Mouse (Mus musculus): ENCODE data around the gene Fhod1. TPM values are rescaled to one million over a fixed set of nuclear protein-coding genes. Genes with fewer than 3 reads are reported as not detected.

Gene Fhod1
- total and polyA plus RNA-seq, 3 experiments: 0.81 to 8.1 (median 3.1) TPM

DNA sequence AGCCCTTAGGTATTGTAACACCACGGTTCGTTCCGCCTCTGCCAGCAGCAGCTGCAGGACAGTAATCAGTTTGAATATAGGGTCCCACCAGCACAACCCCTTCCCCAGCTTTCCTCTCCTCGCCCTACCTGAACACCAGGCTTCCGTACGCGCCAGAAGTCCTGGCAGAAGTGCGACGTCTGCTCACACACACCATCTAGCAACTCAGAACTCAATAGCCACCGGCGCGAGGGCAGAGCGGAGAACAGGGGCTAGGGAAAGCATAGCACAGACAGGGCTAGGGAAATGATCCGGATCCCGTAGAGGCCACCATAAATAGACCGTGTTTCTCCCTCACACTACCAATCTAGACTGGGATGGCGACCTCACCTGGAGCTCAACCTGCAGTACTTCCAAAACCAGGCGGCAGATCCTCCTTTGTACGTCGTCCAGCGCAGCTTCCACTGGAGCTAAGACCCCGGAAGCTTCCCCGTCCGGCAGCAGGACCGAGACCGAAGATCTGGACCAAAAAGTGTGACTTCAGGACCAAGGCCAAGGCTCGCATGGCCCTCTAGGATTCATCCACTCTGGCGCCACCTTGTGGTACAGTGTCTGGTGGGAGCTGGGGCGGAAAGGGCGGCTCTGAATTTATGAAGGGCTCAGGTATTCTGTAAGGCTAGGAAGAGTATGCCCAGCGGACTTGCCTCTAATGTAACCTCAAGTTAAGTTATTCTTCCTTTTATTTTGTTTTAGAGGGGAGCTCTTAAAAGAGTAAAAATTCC, 57.0 kb downstream of the Fhod1 start (continued):
- TF ChIP-seq ELF1 (IDR thresholded peaks at IDR 0.05; ENCODE audit: low read depth, low read length): 0 out of 2 replicates have a peak, but pooled peaks have one; percentile 8
- TF ChIP-seq ETS1 (conservative IDR thresholded peaks at IDR 0.05; ENCODE audit: low read depth, low read length): no peak
- no peak for TF ChIP-seq TBP (conservative IDR thresholded peaks at IDR 0.05; ENCODE audit: low read depth, low read length)
- no peak for TF ChIP-seq CHD2 (IDR thresholded peaks at IDR 0.05; ENCODE audit: low read length)
- TF ChIP-seq KAT2A (IDR thresholded peaks at IDR 0.05; ENCODE audit: insufficient replicate concordance, low read length): no peak
- no peak for TF ChIP-seq E2F4 (IDR thresholded peaks at IDR 0.05; ENCODE audit: insufficient replicate concordance, low read depth, low read length)
- TF ChIP-seq POLR2AphosphoS2 (IDR thresholded peaks at IDR 0.05; ENCODE audit: low read depth, low read length): no peak
- TF ChIP-seq HCFC1 (IDR thresholded peaks at IDR 0.05; ENCODE audit: low read depth, low read length): no peak
- peak; percentile 77 for TF ChIP-seq SMC3 (IDR thresholded peaks at IDR 0.05; ENCODE audit: low read depth, low read length)
- no peak for TF ChIP-seq ZMIZ1 (IDR thresholded peaks at IDR 0.05; ENCODE audit: low read depth, low read length)
- TF ChIP-seq MXI1 (IDR thresholded peaks at IDR 0.05; ENCODE audit: low read depth, low read length): peak; percentile 91
- no peak for TF ChIP-seq USF2 (conservative IDR thresholded peaks at IDR 0.05; ENCODE audit: low read depth, low read length)
- no peak for TF ChIP-seq CHD1 (IDR thresholded peaks at IDR 0.05; ENCODE audit: low read depth, low read length)
- TF ChIP-seq MAX (IDR thresholded peaks at IDR 0.05; ENCODE audit: low read length): 0 out of 2 replicates have a peak, but pooled peaks have one; percentile 16
- TF ChIP-seq ZNF384 (IDR thresholded peaks at IDR 0.05; ENCODE audit: low read depth, low read length): no peak

DNA sequence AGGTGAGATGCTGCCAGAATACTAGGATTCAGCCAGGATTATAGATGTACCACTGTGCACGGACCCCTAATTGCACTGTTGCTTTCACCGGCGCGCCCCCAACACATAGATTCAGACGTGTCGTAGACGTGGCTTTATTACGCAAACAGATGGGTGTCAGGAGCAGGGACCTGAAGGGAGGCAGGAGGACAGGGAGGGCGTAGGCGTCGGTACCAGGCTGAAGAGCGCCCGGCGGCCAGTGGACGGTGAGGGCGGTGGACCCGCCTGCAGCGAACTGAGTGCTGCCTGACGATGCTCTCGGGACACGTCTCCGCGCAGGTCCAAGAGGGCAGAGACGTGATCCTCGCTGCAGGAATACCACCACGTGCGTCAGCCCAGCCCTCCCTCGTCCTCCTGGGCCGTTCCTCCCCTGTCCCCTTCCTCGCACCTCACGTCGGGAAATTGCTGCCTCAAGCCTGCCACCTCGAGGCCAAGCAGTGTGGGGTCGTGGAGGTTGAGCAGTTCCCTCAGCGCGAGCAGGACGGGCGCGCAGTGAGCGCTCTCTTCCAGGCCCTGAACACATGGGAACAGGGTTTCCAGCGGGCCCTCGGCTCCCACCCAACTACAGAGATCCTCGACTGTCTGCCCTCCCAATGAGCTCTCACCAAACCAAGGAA, 57.8 kb downstream of the Fhod1 start, which contains the start of gene 4931428F04Rik:
Gene 4931428F04Rik (minus strand): TSS at position 60 of the 656 bp plus-strand sequence.
- dilution Hi-C loops (cut with MboI; ENCODE audit: extremely low pct_ligation_motif_present, extremely low pct_unique_long_range_greater_than_20kb, low sequenced_read_pairs) (no loop called here), in situ Hi-C loops (cut with MboI; ENCODE audit: low pct_ligation_motif_present, low pct_unique_long_range_greater_than_20kb, low sequenced_read_pairs) (loop anchor here (5.0 to 10.0 kb wide), 2 partner anchors 33 to 165 kb away; partner anchors contain the start of gene B3gnt9)
- Histone ChIP-seq H3K4me1 (ENCODE audit: control insufficient read depth in 1 of 2, insufficient read depth in 2 of 2) (peaks cover 7 to 27% of the 10 kb centered on the region in 2 experiments), H3K9ac (ENCODE audit: insufficient read depth, low read depth) (peak within 1 kb of the TSS; percentile 41; the same call in 1 of the 2 replicates), H3K27ac (ENCODE audit: insufficient read depth, low read depth) (peak within 1 kb of the TSS; percentile 71), H3K9me3 (replicated peaks; ENCODE audit: low read length) (no peaks in the 10 kb centered on the region), H3K27me3 (replicated peaks) (no peaks in the 10 kb centered on the region), H3K79me2 (replicated peaks; ENCODE audit: control insufficient read depth, extremely low read depth, insufficient read depth, poor library complexity, severe bottlenecking) (no peaks in the 10 kb centered on the region), H3K4me3 (replicated peaks in 1 of 3; ENCODE audit: low read depth in 2 of 3, low read length in 2 of 3, poor library complexity in 1 of 3) (peak within 1 kb of the TSS; percentile 51 to 63 (median 59)), H3K36me3 (replicated peaks in 1 of 2; ENCODE audit: control insufficient read depth in 1 of 2, insufficient read depth in 1 of 2, low read length in 1 of 2) (peaks cover 2 to 27% of the 10 kb centered on the region in 2 experiments), H3K4me2 (ENCODE audit: insufficient read depth, low read depth, poor library complexity, severe bottlenecking) (peak within 1 kb of the TSS; percentile 79)
- DNase-seq (ENCODE audit: extremely low read depth): no peak
- 0 out of 2 replicates have a peak, but pooled peaks have one; percentile 8 for TF ChIP-seq SMC3 (IDR thresholded peaks at IDR 0.05; ENCODE audit: low read depth, low read length)
- TF ChIP-seq CTCF (conservative IDR thresholded peaks at IDR 0.05 in 1 of 2, IDR thresholded peaks at IDR 0.05 in 1 of 2; ENCODE audit: low read depth in 2 of 2, low read length in 2 of 2): peak in 1 of 2 experiments; percentile 52; a peak in 2 of 4 replicates
- TF ChIP-seq ZKSCAN1 (IDR thresholded peaks at IDR 0.05; ENCODE audit: borderline replicate concordance, low read depth, low read length): no peak
- TF ChIP-seq MAZ (IDR thresholded peaks at IDR 0.05; ENCODE audit: low read depth, low read length): no peak
- TF ChIP-seq RAD21 (IDR thresholded peaks at IDR 0.05; ENCODE audit: low read depth, low read length): peak; percentile 14
- no peak for TF ChIP-seq NRF1 (IDR thresholded peaks at IDR 0.05; ENCODE audit: low read depth, low read length)
- no peak for TF ChIP-seq MAX (IDR thresholded peaks at IDR 0.05; ENCODE audit: low read length)
- no peak for TF ChIP-seq EP300 (IDR thresholded peaks at IDR 0.05; ENCODE audit: low read length)
- no peak for TF ChIP-seq CHD2 (IDR thresholded peaks at IDR 0.05; ENCODE audit: low read length)

All from CH12.LX (cell line).